Mouse (Mus musculus): ENCODE results near the gene Pnlip. TPM values are rescaled to one million over a fixed set of nuclear protein-coding genes. Genes with fewer than 3 reads are reported as not detected.

Pnlip gene
- total RNA-seq (2014; fragmentation: Nextera tagmentation) (not detected in 2 replicates), total RNA-seq (2017) (not detected in 2 replicates)

- no peak for ATAC-seq (replicated peaks; ENCODE audit: poor library complexity, severe bottlenecking)
These were observed at the start of gene Pnlip for GRCm38 (mm10) chr19:58652198-58652597. Gene Pnlip (plus strand): TSS chr19:58652498.

- ATAC-seq (replicated peaks; ENCODE audit: poor library complexity, severe bottlenecking): no peak
These were observed 42.6 kb upstream of the Pnlip start for GRCm38 (mm10) chr19:58609716-58610115.

- ATAC-seq (replicated peaks; ENCODE audit: poor library complexity, severe bottlenecking): no peak
These were observed 39.6 kb upstream of the Pnlip start for GRCm38 (mm10) chr19:58612745-58613144.

- ATAC-seq (replicated peaks; ENCODE audit: poor library complexity, severe bottlenecking): no peak
These were observed 35.7 kb upstream of the Pnlip start for GRCm38 (mm10) chr19:58616606-58617005.

- no peak for ATAC-seq (replicated peaks; ENCODE audit: poor library complexity, severe bottlenecking)
These were observed 31.6 kb upstream of the Pnlip start for GRCm38 (mm10) chr19:58620661-58621060.

GRCm38 (mm10) chr19:58621646-58622045, 30.7 kb upstream of the Pnlip start:
- ATAC-seq (replicated peaks; ENCODE audit: poor library complexity, severe bottlenecking): no peak

GRCm38 (mm10) chr19:58624799-58625198, 27.5 kb upstream of the Pnlip start:
- ATAC-seq (replicated peaks; ENCODE audit: poor library complexity, severe bottlenecking): no peak

- ATAC-seq (replicated peaks; ENCODE audit: poor library complexity, severe bottlenecking): no peak
These were observed 26.9 kb upstream of the Pnlip start for GRCm38 (mm10) chr19:58625254-58625947.

- ATAC-seq (replicated peaks; ENCODE audit: poor library complexity, severe bottlenecking): no peak
These were observed 24.6 kb upstream of the Pnlip start for GRCm38 (mm10) chr19:58627406-58628337.

- no peak for ATAC-seq (replicated peaks; ENCODE audit: poor library complexity, severe bottlenecking)
These were observed 22.9 kb upstream of the Pnlip start for GRCm38 (mm10) chr19:58629351-58629773.

- no peak for ATAC-seq (replicated peaks; ENCODE audit: poor library complexity, severe bottlenecking)
These were observed 2.3 kb upstream of the Pnlip start for GRCm38 (mm10) chr19:58650036-58650435.

- no peak for ATAC-seq (replicated peaks; ENCODE audit: poor library complexity, severe bottlenecking)
These were observed 9.8 kb downstream of the Pnlip start for GRCm38 (mm10) chr19:58662098-58662497.

- no peak for ATAC-seq (replicated peaks; ENCODE audit: poor library complexity, severe bottlenecking)
These were observed 11.0 kb downstream of the Pnlip start for GRCm38 (mm10) chr19:58663317-58663716.

- no peak for ATAC-seq (replicated peaks; ENCODE audit: poor library complexity, severe bottlenecking)
These were observed 12.6 kb downstream of the Pnlip start for GRCm38 (mm10) chr19:58664901-58665300.

- no peak for ATAC-seq (replicated peaks; ENCODE audit: poor library complexity, severe bottlenecking)
These were observed 22.3 kb downstream of the Pnlip start for GRCm38 (mm10) chr19:58674644-58675043.

- ATAC-seq (replicated peaks; ENCODE audit: poor library complexity, severe bottlenecking): no peak
These were observed 24.8 kb downstream of the Pnlip start for GRCm38 (mm10) chr19:58677117-58677516.

GRCm38 (mm10) chr19:58688933-58689332, 36.6 kb downstream of the Pnlip start:
- no peak for ATAC-seq (replicated peaks; ENCODE audit: poor library complexity, severe bottlenecking)

- ATAC-seq (replicated peaks; ENCODE audit: poor library complexity, severe bottlenecking): no peak
These were observed 43.0 kb downstream of the Pnlip start for GRCm38 (mm10) chr19:58695314-58695713.

GRCm38 (mm10) chr19:58696235-58696634, 43.9 kb downstream of the Pnlip start:
- ATAC-seq (replicated peaks; ENCODE audit: poor library complexity, severe bottlenecking): no peak

GRCm38 (mm10) chr19:58704556-58704955, 52.3 kb downstream of the Pnlip start:
- no peak for ATAC-seq (replicated peaks; ENCODE audit: poor library complexity, severe bottlenecking)

- ATAC-seq (replicated peaks; ENCODE audit: poor library complexity, severe bottlenecking): no peak
These were observed 56.3 kb downstream of the Pnlip start for GRCm38 (mm10) chr19:58708611-58709010.

All from granulocyte monocyte progenitor cell, adult 5-6 weeks (primary cell).